Mouse (Mus musculus) A20 (cell line): ENCODE results near the gene Lhpp.
A peak's percentile ranks its signal among the peaks of the same experiment; 100 is the strongest.

ENCODE experiments used
- DNase-seq: peaks from one replicate; pipeline ENCODE4 v3.0.0-alpha.2; 2011; ENCODE audit warnings: low read depth, low spot score

Lhpp gene

GRCm38 (mm10) chr7:132610468-132611318 is at the start of gene Lhpp:
TSS of gene Lhpp (plus strand) at chr7:132610638.
- DNase-seq = peak; percentile 92

GRCm38 (mm10) chr7:132565831-132566230 is 44.6 kb upstream of the Lhpp start:
- DNase-seq = no peak

- DNase-seq = peak; percentile 87
These were observed 41.6 kb upstream of the Lhpp start for GRCm38 (mm10) chr7:132568817-132569216.

- no peak for DNase-seq
These were observed 40.4 kb upstream of the Lhpp start for GRCm38 (mm10) chr7:132570071-132570470.

GRCm38 (mm10) chr7:132571481-132571880 is 39.0 kb upstream of the Lhpp start:
- DNase-seq = no peak

GRCm38 (mm10) chr7:132572738-132573137 is 37.7 kb upstream of the Lhpp start:
- peak; percentile 44 for DNase-seq

GRCm38 (mm10) chr7:132573205-132573604 is 37.2 kb upstream of the Lhpp start:
- no peak for DNase-seq

GRCm38 (mm10) chr7:132574646-132575045 is 35.8 kb upstream of the Lhpp start:
- no peak for DNase-seq

- DNase-seq = peak; percentile 93
These were observed 34.8 kb upstream of the Lhpp start for GRCm38 (mm10) chr7:132575623-132576022.

GRCm38 (mm10) chr7:132576116-132576650 is 34.3 kb upstream of the Lhpp start, which contains the start of gene Oat:
TSS of gene Oat (minus strand) at chr7:132576398.
- peak; percentile 99 for DNase-seq

- DNase-seq = no peak
These were observed 33.5 kb upstream of the Lhpp start for GRCm38 (mm10) chr7:132576891-132577290.

GRCm38 (mm10) chr7:132580511-132580910 is 29.9 kb upstream of the Lhpp start:
- no peak for DNase-seq

- no peak for DNase-seq
These were observed 29.0 kb upstream of the Lhpp start for GRCm38 (mm10) chr7:132581441-132581840.

GRCm38 (mm10) chr7:132585695-132586491 is 24.5 kb upstream of the Lhpp start:
- no peak for DNase-seq

GRCm38 (mm10) chr7:132587167-132587566 is 23.3 kb upstream of the Lhpp start:
- DNase-seq = no peak

- DNase-seq = peak; percentile 9
These were observed 20.8 kb upstream of the Lhpp start for GRCm38 (mm10) chr7:132589610-132590009.

GRCm38 (mm10) chr7:132593762-132594161 is 16.7 kb upstream of the Lhpp start:
- no peak for DNase-seq

- DNase-seq = no peak
These were observed 16.1 kb upstream of the Lhpp start for GRCm38 (mm10) chr7:132594325-132594724.

- no peak for DNase-seq
These were observed 14.7 kb upstream of the Lhpp start for GRCm38 (mm10) chr7:132595787-132596186.

GRCm38 (mm10) chr7:132596557-132597250 is 13.7 kb upstream of the Lhpp start:
- no peak for DNase-seq

- no peak for DNase-seq
These were observed 13.0 kb upstream of the Lhpp start for GRCm38 (mm10) chr7:132597251-132598041.
